Mouse (Mus musculus): ENCODE results near the gene U2af1l4. TPM values are rescaled to one million over a fixed set of nuclear protein-coding genes. Genes with fewer than 3 reads are reported as not detected.
A peak's percentile ranks its signal among the peaks of the same experiment; 100 is the strongest.

Gene U2af1l4
- polyA plus RNA-seq, 1 experiment from 2014 or later: 97.5 TPM

- no peak for DNase-seq (ENCODE audit: low spot score)
- no peak overlapping the region for H3K4me3 ChIP-seq (ENCODE audit: low read depth, low read length)
- WGBS: 87% methylated on average over 13 of the region's 13 CpGs
- peaks cover 7% of the 10 kb centered on the region; the same call in 1 of the 2 replicates for H3K4me1 ChIP-seq (replicated peaks; ENCODE audit: control insufficient read depth, insufficient read depth, low read length)
- H3K4me2 ChIP-seq (ENCODE audit: low read depth, low read length, severe bottlenecking): 0 out of 2 replicates have a peak overlapping the region, but pooled peaks have one; percentile 18
- no peak overlapping the region for H3K27ac ChIP-seq (ENCODE audit: low read depth, low read length)
- ATAC-seq (replicated peaks; ENCODE audit: low FRiP score): no peak
- peaks cover 3% of the 10 kb centered on the region; the same call in 1 of the 2 replicates for H3K36me3 ChIP-seq (ENCODE audit: control insufficient read depth, insufficient read depth, low read length)
- no peaks in the 10 kb centered on the region for H3K27me3 ChIP-seq (ENCODE audit: control insufficient read depth, insufficient read depth, low read length)
- H3K9me3 ChIP-seq (ENCODE audit: control insufficient read depth, low read length): no peaks in the 10 kb centered on the region
- no peak overlapping the region for H3K9ac ChIP-seq (ENCODE audit: low read length)
Observed at GRCm38 (mm10) chr7:30557901-30558514, 5.1 kb upstream of the U2af1l4 start.

- no peak for DNase-seq (ENCODE audit: low spot score)
- no peak for ATAC-seq (replicated peaks; ENCODE audit: low FRiP score)
- peak overlapping the region; percentile 87 for H3K4me2 ChIP-seq (ENCODE audit: low read depth, low read length, severe bottlenecking)
- no peaks in the 10 kb centered on the region for H3K9me3 ChIP-seq (ENCODE audit: control insufficient read depth, low read length)
- peak overlapping the region; percentile 51 for H3K4me3 ChIP-seq (ENCODE audit: low read depth, low read length)
- no peak overlapping the region for H3K27ac ChIP-seq (ENCODE audit: low read depth, low read length)
- peaks cover 6% of the 10 kb centered on the region; the same call in 1 of the 2 replicates for H3K4me1 ChIP-seq (replicated peaks; ENCODE audit: control insufficient read depth, insufficient read depth, low read length)
- 19% methylated on average over 12 of the region's 12 CpGs for WGBS
- no peaks in the 10 kb centered on the region for H3K27me3 ChIP-seq (ENCODE audit: control insufficient read depth, insufficient read depth, low read length)
- H3K9ac ChIP-seq (ENCODE audit: low read length): peak overlapping the region; percentile 64
- peaks cover 3% of the 10 kb centered on the region; the same call in 1 of the 2 replicates for H3K36me3 ChIP-seq (ENCODE audit: control insufficient read depth, insufficient read depth, low read length)
Observed at GRCm38 (mm10) chr7:30558656-30559442, 4.3 kb upstream of the U2af1l4 start.

- under 1% methylated on average over 20 of the region's 20 CpGs for WGBS
- Histone ChIP-seq H3K9ac (ENCODE audit: low read length) (peak within 1 kb of the TSS; percentile 64), H3K36me3 (ENCODE audit: control insufficient read depth, insufficient read depth, low read length) (peaks cover 3% of the 10 kb centered on the region; the same call in 1 of the 2 replicates), H3K9me3 (ENCODE audit: control insufficient read depth, low read length) (no peaks in the 10 kb centered on the region), H3K4me3 (ENCODE audit: low read depth, low read length) (peak within 1 kb of the TSS; percentile 51), H3K4me1 (replicated peaks; ENCODE audit: control insufficient read depth, insufficient read depth, low read length) (peaks cover 8% of the 10 kb centered on the region; the same call in 1 of the 2 replicates), H3K27ac (ENCODE audit: low read depth, low read length) (no peak within 1 kb of the TSS), H3K4me2 (ENCODE audit: low read depth, low read length, severe bottlenecking) (peak within 1 kb of the TSS; percentile 87), H3K27me3 (ENCODE audit: control insufficient read depth, insufficient read depth, low read length) (no peaks in the 10 kb centered on the region)
- peak; percentile 85 for ATAC-seq (replicated peaks; ENCODE audit: low FRiP score)
- peak; percentile 96 for DNase-seq (ENCODE audit: low spot score)
Observed at GRCm38 (mm10) chr7:30559443-30559954, 3.6 kb upstream of the U2af1l4 start, which contains the start of gene Lin37. Gene Lin37 (minus strand): TSS chr7:30559838.

- no peak for ATAC-seq (replicated peaks; ENCODE audit: low FRiP score)
- Histone ChIP-seq H3K4me2 (ENCODE audit: low read depth, low read length, severe bottlenecking) (no peak overlapping the region), H3K9me3 (ENCODE audit: control insufficient read depth, low read length) (no peaks in the 10 kb centered on the region), H3K4me1 (replicated peaks; ENCODE audit: control insufficient read depth, insufficient read depth, low read length) (peaks cover 8% of the 10 kb centered on the region; the same call in 1 of the 2 replicates), H3K9ac (ENCODE audit: low read length) (no peak overlapping the region; the same call in 1 of the 2 replicates), H3K36me3 (ENCODE audit: control insufficient read depth, insufficient read depth, low read length) (peaks cover 3% of the 10 kb centered on the region; the same call in 1 of the 2 replicates), H3K27me3 (ENCODE audit: control insufficient read depth, insufficient read depth, low read length) (no peaks in the 10 kb centered on the region), H3K27ac (ENCODE audit: low read depth, low read length) (no peak overlapping the region), H3K4me3 (ENCODE audit: low read depth, low read length) (no peak overlapping the region)
- 76% methylated on average over 2 of the region's 2 CpGs for WGBS
- DNase-seq (ENCODE audit: low spot score): no peak
Observed at GRCm38 (mm10) chr7:30560296-30560695, 2.8 kb upstream of the U2af1l4 start.

- WGBS: 2% methylated on average over 27 of the region's 27 CpGs
- no peak; the same call in 1 of the 2 replicates for ATAC-seq (replicated peaks; ENCODE audit: low FRiP score)
- no peak for DNase-seq (ENCODE audit: low spot score)
Observed at GRCm38 (mm10) chr7:30562526-30563116, 480 bp upstream of the U2af1l4 start.

GRCm38 (mm10) chr7:30563906-30564280 lies 792 bp downstream of the U2af1l4 start:
- peak overlapping the region; percentile 87 for H3K4me2 ChIP-seq (ENCODE audit: low read depth, low read length, severe bottlenecking)
- peak overlapping the region; percentile 66 for H3K4me3 ChIP-seq (ENCODE audit: low read depth, low read length)
- H3K9me3 ChIP-seq (ENCODE audit: control insufficient read depth, low read length): no peaks in the 10 kb centered on the region
- ATAC-seq (replicated peaks; ENCODE audit: low FRiP score): no peak
- H3K36me3 ChIP-seq (ENCODE audit: control insufficient read depth, insufficient read depth, low read length): peaks cover 1% of the 10 kb centered on the region
- peaks cover 8% of the 10 kb centered on the region; the same call in 1 of the 2 replicates for H3K4me1 ChIP-seq (replicated peaks; ENCODE audit: control insufficient read depth, insufficient read depth, low read length)
- no peaks in the 10 kb centered on the region for H3K27me3 ChIP-seq (ENCODE audit: control insufficient read depth, insufficient read depth, low read length)
- 20% methylated on average over 6 of the region's 6 CpGs for WGBS
- peak overlapping the region; percentile 80; the same call in 1 of the 2 replicates for H3K27ac ChIP-seq (ENCODE audit: low read depth, low read length)
- no peak for DNase-seq (ENCODE audit: low spot score)
- peak overlapping the region; percentile 70 for H3K9ac ChIP-seq (ENCODE audit: low read length)

More at GRCm38 (mm10) chr7:30562526-30563116, 480 bp upstream of the U2af1l4 start:
- Histone ChIP-seq H3K27ac (ENCODE audit: low read depth, low read length) (peak overlapping the region; percentile 2; the same call in 1 of the 2 replicates), H3K4me3 (ENCODE audit: low read depth, low read length) (peak overlapping the region; percentile 66), H3K36me3 (ENCODE audit: control insufficient read depth, insufficient read depth, low read length) (no peaks in the 10 kb centered on the region; the same call in 1 of the 2 replicates), H3K9ac (ENCODE audit: low read length) (peak overlapping the region; percentile 70), H3K4me2 (ENCODE audit: low read depth, low read length, severe bottlenecking) (peak overlapping the region; percentile 87), H3K4me1 (replicated peaks; ENCODE audit: control insufficient read depth, insufficient read depth, low read length) (peaks cover 8% of the 10 kb centered on the region; the same call in 1 of the 2 replicates), H3K27me3 (ENCODE audit: control insufficient read depth, insufficient read depth, low read length) (no peaks in the 10 kb centered on the region), H3K9me3 (ENCODE audit: control insufficient read depth, low read length) (no peaks in the 10 kb centered on the region)

- ATAC-seq (replicated peaks; ENCODE audit: low FRiP score) (no peak), DNase-seq (ENCODE audit: low spot score) (no peak)
- Histone ChIP-seq H3K9me3 (ENCODE audit: control insufficient read depth, low read length) (no peaks in the 10 kb centered on the region), H3K27ac (ENCODE audit: low read depth, low read length) (no peak within 1 kb of the TSS), H3K4me1 (replicated peaks; ENCODE audit: control insufficient read depth, insufficient read depth, low read length) (peaks cover 8% of the 10 kb centered on the region; the same call in 1 of the 2 replicates), H3K4me3 (ENCODE audit: low read depth, low read length) (no peak within 1 kb of the TSS), H3K36me3 (ENCODE audit: control insufficient read depth, insufficient read depth, low read length) (peaks cover 10% of the 10 kb centered on the region), H3K27me3 (ENCODE audit: control insufficient read depth, insufficient read depth, low read length) (no peaks in the 10 kb centered on the region), H3K9ac (ENCODE audit: low read length) (no peak within 1 kb of the TSS), H3K4me2 (ENCODE audit: low read depth, low read length, severe bottlenecking) (no peak within 1 kb of the TSS)
- WGBS: 97% methylated on average over 12 of the region's 12 CpGs
Observed at GRCm38 (mm10) chr7:30564970-30565571, 2.0 kb downstream of the U2af1l4 start, which contains the start of gene Igflr1. Gene Igflr1 (plus strand): TSS chr7:30565427.

- peaks cover 8% of the 10 kb centered on the region; the same call in 1 of the 2 replicates for H3K4me1 ChIP-seq (replicated peaks; ENCODE audit: control insufficient read depth, insufficient read depth, low read length)
- no peak for DNase-seq (ENCODE audit: low spot score)
- peaks cover 13% of the 10 kb centered on the region for H3K36me3 ChIP-seq (ENCODE audit: control insufficient read depth, insufficient read depth, low read length)
- no peak overlapping the region for H3K4me3 ChIP-seq (ENCODE audit: low read depth, low read length)
- ATAC-seq (replicated peaks; ENCODE audit: low FRiP score): no peak
- H3K9ac ChIP-seq (ENCODE audit: low read length): no peak overlapping the region
- no peaks in the 10 kb centered on the region for H3K27me3 ChIP-seq (ENCODE audit: control insufficient read depth, insufficient read depth, low read length)
- no peaks in the 10 kb centered on the region for H3K9me3 ChIP-seq (ENCODE audit: control insufficient read depth, low read length)
- H3K4me2 ChIP-seq (ENCODE audit: low read depth, low read length, severe bottlenecking): no peak overlapping the region
- 92% methylated on average over 9 of the region's 9 CpGs for WGBS
- H3K27ac ChIP-seq (ENCODE audit: low read depth, low read length): no peak overlapping the region
Observed at GRCm38 (mm10) chr7:30566033-30566432, 2.9 kb downstream of the U2af1l4 start.

All from forebrain, embryonic 11.5 days (tissue).